Mouse (Mus musculus) mouse embryonic stem cell (cell line): ENCODE results near the gene Vmn1r223.

Experiments used
- in situ Hi-C, 2 experiments: fragments of 300-500 bp; cut with MboI; formaldehyde crosslinking; loops; 1 replicate in 1 of 2; 3 replicates in 1 of 2; pipeline ENCODE4 v1.14.3; 2019 to 2020; ENCODE audit warnings: low sequenced_read_pairs in 2 of 2, low pct_unique_long_range_greater_than_20kb in 1 of 2, mixed read lengths in 1 of 2; ENCODE audit not compliant: unreplicated experiment in 1 of 2

Gene Vmn1r223

GRCm38 (mm10) chr13:23299999-23300341, 53.0 kb downstream of the Vmn1r223 start:
- in situ Hi-C loops, result loop anchor here (5.0 to 25.0 kb wide), 5 partner anchors 102 to 1363 kb away; partner anchors contain the start of genes Hist1h1e (in 1 of the 2), Hist1h2be (in 1 of the 2) and Zfp184 (in 1 of the 2)
